Mouse (Mus musculus): ENCODE measurements around the gene Tnni2. TPM values are rescaled to one million over a fixed set of nuclear protein-coding genes. Genes with fewer than 3 reads are reported as not detected.

Gene Tnni2
- polyA plus RNA-seq, 1 experiment = 1.1 TPM

- Histone ChIP-seq H3K27ac (ENCODE audit: insufficient read depth, low read length) (no peak overlapping the region), H3K4me1 (ENCODE audit: control insufficient read depth, insufficient read depth, low read length) (no peaks in the 10 kb centered on the region), H3K4me3 (ENCODE audit: insufficient read depth, low read length) (no peak overlapping the region)
- TF ChIP-seq POLR2A (IDR thresholded peaks at IDR 0.05; ENCODE audit: low read depth, low read length) (no peak), CTCF (IDR thresholded peaks at IDR 0.05; ENCODE audit: borderline replicate concordance, insufficient read depth, low read length) (no peak)
Observed at GRCm38 (mm10) chr7:142421826-142422225, 19.8 kb upstream of the Tnni2 start.

DNA sequence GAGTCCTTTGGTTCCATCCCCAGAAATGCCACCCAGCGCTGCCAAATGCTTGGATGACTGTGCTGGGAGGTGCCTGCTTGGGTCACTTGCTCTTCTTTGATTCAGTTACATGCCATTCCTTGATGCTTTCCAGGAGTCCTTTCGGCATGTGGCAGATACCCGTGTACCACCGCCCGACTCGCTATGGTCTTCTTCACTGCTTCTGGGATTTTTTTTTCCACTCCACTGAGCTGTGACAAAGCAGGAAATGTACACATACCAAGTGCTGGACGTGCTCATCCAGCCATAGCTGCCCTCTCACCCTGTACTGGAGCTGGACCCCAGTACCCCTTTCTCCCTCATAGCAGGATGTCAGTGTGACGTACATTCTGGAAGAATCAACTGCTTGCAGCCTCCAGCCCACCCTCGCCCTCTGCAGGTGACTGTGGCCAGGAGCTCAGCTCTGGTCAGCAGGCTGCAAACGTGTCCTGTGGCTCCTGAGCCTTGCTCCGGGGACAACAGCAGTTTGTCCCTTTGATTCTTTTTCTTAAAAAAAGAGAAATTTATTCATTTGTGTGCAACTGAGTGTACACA lies 15.9 kb upstream of the Tnni2 start:
- no peak overlapping the region for H3K27ac ChIP-seq (ENCODE audit: insufficient read depth, low read length)
- no peak overlapping the region for H3K4me3 ChIP-seq (ENCODE audit: insufficient read depth, low read length)
- peaks cover 4% of the 10 kb centered on the region for H3K4me1 ChIP-seq (ENCODE audit: control insufficient read depth, insufficient read depth, low read length)
- TF ChIP-seq POLR2A (IDR thresholded peaks at IDR 0.05; ENCODE audit: low read depth, low read length) (no peak), CTCF (IDR thresholded peaks at IDR 0.05; ENCODE audit: borderline replicate concordance, insufficient read depth, low read length) (peak; percentile 57; the same call in 1 of the 2 replicates)

DNA sequence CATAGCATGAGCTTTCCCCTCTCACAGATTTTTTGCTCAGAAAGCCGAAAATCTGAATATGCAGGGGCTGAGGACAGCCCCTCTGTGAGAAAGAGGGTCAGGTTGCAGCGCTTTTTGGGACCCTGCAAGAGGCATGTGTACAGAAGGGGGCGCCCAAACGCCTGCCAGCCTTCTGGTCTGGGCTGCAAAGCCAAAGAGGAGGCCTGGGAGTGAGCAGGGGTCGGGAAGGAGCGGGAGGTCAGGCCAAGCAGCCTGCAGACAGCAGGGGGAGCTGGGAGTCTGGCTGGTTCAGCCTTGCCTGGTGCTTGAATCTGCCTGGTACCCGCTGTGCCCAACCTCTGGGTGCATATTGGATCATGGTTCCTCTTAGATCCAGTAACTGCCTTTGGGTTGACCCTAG lies 13.4 kb upstream of the Tnni2 start:
- Histone ChIP-seq H3K27ac (ENCODE audit: insufficient read depth, low read length) (no peak overlapping the region), H3K4me1 (ENCODE audit: control insufficient read depth, insufficient read depth, low read length) (peaks cover 8% of the 10 kb centered on the region), H3K4me3 (ENCODE audit: insufficient read depth, low read length) (no peak overlapping the region)
- TF ChIP-seq CTCF (IDR thresholded peaks at IDR 0.05; ENCODE audit: borderline replicate concordance, insufficient read depth, low read length) (peak; percentile 56; the same call in 1 of the 2 replicates), POLR2A (IDR thresholded peaks at IDR 0.05; ENCODE audit: low read depth, low read length) (no peak)

GRCm38 (mm10) chr7:142430160-142430678 lies 11.4 kb upstream of the Tnni2 start:
- TF ChIP-seq CTCF (IDR thresholded peaks at IDR 0.05; ENCODE audit: borderline replicate concordance, insufficient read depth, low read length) (no peak), POLR2A (IDR thresholded peaks at IDR 0.05; ENCODE audit: low read depth, low read length) (no peak)
- Histone ChIP-seq H3K4me3 (ENCODE audit: insufficient read depth, low read length) (no peak overlapping the region), H3K27ac (ENCODE audit: insufficient read depth, low read length) (peak overlapping the region; percentile 4; the same call in 1 of the 2 replicates), H3K4me1 (ENCODE audit: control insufficient read depth, insufficient read depth, low read length) (peaks cover 10% of the 10 kb centered on the region)

DNA sequence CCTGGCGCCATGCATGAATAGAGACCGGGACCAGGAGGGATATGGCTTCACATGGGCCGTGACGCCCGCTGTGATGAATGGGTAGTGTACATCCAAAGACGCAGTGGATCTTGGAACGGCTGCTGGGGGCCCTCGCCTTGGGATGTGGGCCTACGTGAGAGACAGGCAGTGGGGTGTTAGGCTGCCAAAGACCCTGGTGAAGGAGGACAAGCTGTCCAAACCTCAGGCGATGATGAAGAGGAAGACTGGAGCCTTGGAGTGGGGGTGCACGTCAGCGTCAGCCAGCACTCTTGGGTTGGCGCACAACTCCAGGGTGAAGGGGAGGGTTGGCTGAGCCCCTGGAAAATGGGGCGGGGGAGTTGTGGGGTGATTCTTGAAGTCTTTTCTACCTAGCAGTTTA lies 10.5 kb upstream of the Tnni2 start:
- TF ChIP-seq POLR2A (IDR thresholded peaks at IDR 0.05; ENCODE audit: low read depth, low read length) = no peak
- TF ChIP-seq CTCF (IDR thresholded peaks at IDR 0.05; ENCODE audit: borderline replicate concordance, insufficient read depth, low read length) = no peak
- H3K4me3 ChIP-seq (ENCODE audit: insufficient read depth, low read length) = no peak overlapping the region
- no peak overlapping the region for H3K27ac ChIP-seq (ENCODE audit: insufficient read depth, low read length)
- H3K4me1 ChIP-seq (ENCODE audit: control insufficient read depth, insufficient read depth, low read length) = peaks cover 10% of the 10 kb centered on the region

DNA sequence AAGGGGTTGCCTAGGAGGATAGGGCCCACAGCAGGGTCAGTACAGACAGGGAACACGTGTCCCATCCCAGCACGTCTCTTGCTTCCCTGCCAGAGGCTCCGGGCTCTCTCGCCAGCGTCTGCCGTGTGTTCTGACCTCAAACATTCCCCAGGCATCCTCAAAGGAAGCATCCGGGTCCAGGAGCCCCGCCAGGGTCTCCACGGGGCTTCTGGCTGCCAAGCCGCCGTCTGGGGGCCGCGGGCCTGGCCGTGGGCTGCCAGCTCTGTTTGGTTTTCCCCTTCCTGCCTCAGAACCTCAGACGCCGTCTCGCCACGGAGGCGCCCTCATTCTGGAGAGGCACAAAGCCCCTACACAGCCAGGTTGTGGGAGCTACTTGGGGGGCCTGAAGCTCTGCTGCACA lies 8.0 kb upstream of the Tnni2 start:
- Histone ChIP-seq H3K4me1 (ENCODE audit: control insufficient read depth, insufficient read depth, low read length) (peaks cover 10% of the 10 kb centered on the region), H3K4me3 (ENCODE audit: insufficient read depth, low read length) (no peak overlapping the region), H3K27ac (ENCODE audit: insufficient read depth, low read length) (no peak overlapping the region)
- TF ChIP-seq POLR2A (IDR thresholded peaks at IDR 0.05; ENCODE audit: low read depth, low read length) = no peak
- TF ChIP-seq CTCF (IDR thresholded peaks at IDR 0.05; ENCODE audit: borderline replicate concordance, insufficient read depth, low read length) = no peak

GRCm38 (mm10) chr7:142434137-142434865 lies 7.3 kb upstream of the Tnni2 start, which contains the start of gene Syt8:
Syt8 (plus strand) TSS chr7:142434850.
- TF ChIP-seq CTCF (IDR thresholded peaks at IDR 0.05; ENCODE audit: borderline replicate concordance, insufficient read depth, low read length) (no peak), POLR2A (IDR thresholded peaks at IDR 0.05; ENCODE audit: low read depth, low read length) (no peak)

GRCm38 (mm10) chr7:142435524-142435923 lies 6.1 kb upstream of the Tnni2 start:
- Histone ChIP-seq H3K27ac (ENCODE audit: insufficient read depth, low read length) (peak overlapping the region; percentile 2; the same call in 1 of the 2 replicates), H3K4me1 (ENCODE audit: control insufficient read depth, insufficient read depth, low read length) (peaks cover 10% of the 10 kb centered on the region; the same call in 1 of the 2 replicates), H3K4me3 (ENCODE audit: insufficient read depth, low read length) (no peak overlapping the region)
- peak; percentile 37; the same call in 1 of the 2 replicates for TF ChIP-seq CTCF (IDR thresholded peaks at IDR 0.05; ENCODE audit: borderline replicate concordance, insufficient read depth, low read length)
- no peak for TF ChIP-seq POLR2A (IDR thresholded peaks at IDR 0.05; ENCODE audit: low read depth, low read length)

More at GRCm38 (mm10) chr7:142434137-142434865, 7.3 kb upstream of the Tnni2 start, which contains the start of gene Syt8:
- Histone ChIP-seq H3K4me3 (ENCODE audit: insufficient read depth, low read length) (no peak within 1 kb of the TSS), H3K4me1 (ENCODE audit: control insufficient read depth, insufficient read depth, low read length) (peaks cover 10% of the 10 kb centered on the region), H3K27ac (ENCODE audit: insufficient read depth, low read length) (peak within 1 kb of the TSS; percentile 2; the same call in 1 of the 2 replicates)

DNA sequence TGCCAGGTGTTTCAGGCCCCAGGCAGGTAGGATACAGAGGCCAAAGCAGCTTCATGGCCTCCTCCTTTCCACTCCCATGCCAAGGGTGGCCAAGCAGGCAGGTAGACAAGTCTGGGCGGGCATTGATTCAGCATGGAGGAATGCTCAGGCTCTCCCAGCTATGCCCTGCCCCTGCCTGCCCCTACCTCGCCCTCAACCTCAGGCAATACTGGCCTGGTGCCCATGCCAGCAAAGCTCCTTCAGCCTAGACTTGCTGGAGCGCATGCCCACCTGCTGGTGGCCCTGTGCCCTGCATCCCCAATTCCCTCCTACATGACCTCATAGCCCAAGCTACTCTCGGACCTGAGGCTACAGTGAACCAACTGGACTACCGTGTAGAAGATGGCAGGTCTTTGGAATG lies 4.3 kb upstream of the Tnni2 start:
- Histone ChIP-seq H3K4me3 (ENCODE audit: insufficient read depth, low read length) (no peak overlapping the region), H3K27ac (ENCODE audit: insufficient read depth, low read length) (no peak overlapping the region), H3K4me1 (ENCODE audit: control insufficient read depth, insufficient read depth, low read length) (0 out of 2 replicates have a peak, but pooled peaks cover 4% of the 10 kb centered on the region)
- peak; percentile 22; the same call in 1 of the 2 replicates for TF ChIP-seq CTCF (IDR thresholded peaks at IDR 0.05; ENCODE audit: borderline replicate concordance, insufficient read depth, low read length)
- TF ChIP-seq POLR2A (IDR thresholded peaks at IDR 0.05; ENCODE audit: low read depth, low read length) = no peak

Data from embryonic fibroblast, embryonic 13.5 days (primary cell).